ENCODE assay signal across 9 mouse cellular contexts in the genomic region with DNA sequence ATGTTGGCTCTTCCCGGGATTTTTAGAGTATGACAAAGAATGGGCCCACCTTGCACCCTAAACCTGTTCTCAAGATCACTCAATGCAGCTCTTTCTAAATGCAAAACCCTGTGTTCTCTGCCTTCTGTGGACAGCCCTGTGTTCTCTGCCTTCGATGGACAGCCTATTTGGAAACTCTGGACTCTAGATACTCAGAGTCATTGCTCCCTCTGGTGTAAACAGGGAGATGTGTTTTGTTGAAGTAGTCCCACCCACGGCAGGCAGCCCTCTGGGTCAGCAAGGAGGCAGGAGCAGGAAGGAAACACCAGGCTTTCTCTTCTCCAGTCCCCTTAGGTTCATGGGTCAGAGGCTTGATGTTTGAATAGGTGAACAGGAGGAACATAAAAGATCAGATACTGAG. TPM values are rescaled to one million over a fixed set of nuclear protein-coding genes. Genes with fewer than 3 reads are reported as not detected.
DNase-seq lines count a peak whose midpoint lies in the region; ATAC-seq and TF ChIP-seq lines count a peak whose summit lies in the region.
"Had no signal": no experiment of that assay in that cellular context is flagged by ENCODE, and none has a peak within 500 bp of the region (broad histone marks: within the 10 kb centered on the region; RNA-seq: fewer than 3 reads in every experiment).

No protein-coding gene starts in this region.

- no peaks in the 10 kb centered on the region for H3K79me2 ChIP-seq in liver, adult 2 months (ENCODE audit: control insufficient read depth, insufficient read depth, low read length)

- TF ChIP-seq CTCF in liver, adult 2 months (IDR thresholded peaks at IDR 0.05; ENCODE audit: low read depth, low read length), result peak; percentile 52; the same call in 1 of the 2 replicates

- H3K27ac ChIP-seq in liver, adult 2 months (replicated peaks; ENCODE audit: insufficient read depth, low read depth, low read length), result no peak overlapping the region
- no peak overlapping the region for H3K27ac ChIP-seq in liver, embryonic 11.5 days (ENCODE audit: low read depth, low read length)
- no peak overlapping the region for H3K27ac ChIP-seq in heart, embryonic 10.5 days
- no peak overlapping the region for H3K27ac ChIP-seq in limb, embryonic 10.5 days

- no peaks in the 10 kb centered on the region for H3K36me3 ChIP-seq in liver, adult 2 months (ENCODE audit: control insufficient read depth, insufficient read depth, low read length)
- H3K36me3 ChIP-seq in liver, embryonic 11.5 days (ENCODE audit: control insufficient read depth, insufficient read depth, low read length), result no peaks in the 10 kb centered on the region
- no peaks in the 10 kb centered on the region for H3K36me3 ChIP-seq in heart, embryonic 10.5 days
- H3K36me3 ChIP-seq in limb, embryonic 10.5 days, result no peaks in the 10 kb centered on the region

- H3K9ac ChIP-seq in liver, adult 2 months (ENCODE audit: low read depth, low read length), result no peak overlapping the region
- H3K9ac ChIP-seq in liver, embryonic 11.5 days (ENCODE audit: low read depth, low read length), result no peak overlapping the region

- no peak overlapping the region for H3K4me3 ChIP-seq in liver, adult 2 months (ENCODE audit: insufficient read depth, low read depth, low read length)
- H3K4me3 ChIP-seq in liver, embryonic 11.5 days (ENCODE audit: low read depth, low read length), result no peak overlapping the region
- no peak overlapping the region for H3K4me3 ChIP-seq in heart, embryonic 10.5 days
- no peak overlapping the region for H3K4me3 ChIP-seq in limb, embryonic 10.5 days

- 26% methylated on average over 3 of the region's 3 CpGs for WGBS in liver, adult 2 months
- WGBS in liver, embryonic 11.5 days, result 45% methylated on average over 3 of the region's 3 CpGs
- 32% methylated on average over 3 of the region's 3 CpGs for WGBS in heart, embryonic 10.5 days
- WGBS in limb, embryonic 10.5 days, result 39% methylated on average over 3 of the region's 3 CpGs

- no peak for TF ChIP-seq POLR2A in liver, adult 2 months (IDR thresholded peaks at IDR 0.05; ENCODE audit: extremely low read depth, insufficient read depth, low read length)

- H3K9me3 ChIP-seq in liver, embryonic 11.5 days (ENCODE audit: control insufficient read depth, low read length), result no peaks in the 10 kb centered on the region
- no peaks in the 10 kb centered on the region for H3K9me3 ChIP-seq in heart, embryonic 10.5 days
- no peaks in the 10 kb centered on the region for H3K9me3 ChIP-seq in limb, embryonic 10.5 days (replicated peaks)

- no peak for ATAC-seq in liver, embryonic 11.5 days (replicated peaks; ENCODE audit: low FRiP score)

- peak; percentile 20 for DNase-seq in liver, adult 2 months (ENCODE audit: extremely low read depth, low read depth, low spot score)
- DNase-seq in liver, embryonic 11.5 days (ENCODE audit: low spot score), result no peak
- DNase-seq in cerebellum, adult 11-12 months, result peak; percentile 2
- DNase-seq in heart, embryonic 10.5 days (ENCODE audit: low spot score), result peak; percentile 76
- peak; percentile 35 for DNase-seq in limb, embryonic 10.5 days (ENCODE audit: low spot score)
- peak; percentile 47 for DNase-seq in testis, postnatal 10 days (ENCODE audit: low spot score)
- no peak for DNase-seq in left cerebral cortex, adult 9 months (ENCODE audit: low spot score in 2 of 2)
- DNase-seq in urinary bladder, postnatal 4 days (ENCODE audit: low spot score in 2 of 2), result no peak

- H3K4me1 ChIP-seq in liver, adult 2 months (ENCODE audit: control insufficient read depth, insufficient read depth, low read length), result no peaks in the 10 kb centered on the region
- H3K4me1 ChIP-seq in liver, embryonic 11.5 days (replicated peaks; ENCODE audit: control insufficient read depth, insufficient read depth, low read length), result no peaks in the 10 kb centered on the region
- no peaks in the 10 kb centered on the region for H3K4me1 ChIP-seq in heart, embryonic 10.5 days
- H3K4me1 ChIP-seq in limb, embryonic 10.5 days, result peaks cover 9% of the 10 kb centered on the region; the same call in 1 of the 2 replicates

- no peak overlapping the region for H3K4me2 ChIP-seq in liver, embryonic 11.5 days

- no peaks in the 10 kb centered on the region for H3K27me3 ChIP-seq in liver, adult 2 months (ENCODE audit: control insufficient read depth, insufficient read depth, low read length)
- no peaks in the 10 kb centered on the region for H3K27me3 ChIP-seq in liver, embryonic 11.5 days (replicated peaks; ENCODE audit: control insufficient read depth, insufficient read depth, low read length)
- H3K27me3 ChIP-seq in heart, embryonic 10.5 days (ENCODE audit: insufficient read depth, poor library complexity, severe bottlenecking), result no peaks in the 10 kb centered on the region
- no peaks in the 10 kb centered on the region for H3K27me3 ChIP-seq in limb, embryonic 10.5 days (ENCODE audit: low read depth, poor library complexity, severe bottlenecking)

RNA-seq across cellular contexts. Expression of a gene that starts 32.3 kb away (rescaled TPM):
- total RNA-seq in liver, adult 2 months (2014; rRNA removed), result 25.2 and 34.8 TPM in 2 replicates
- polyA plus RNA-seq in liver, adult 2 months (2012; rRNA removed), result 14.0 and 15.4 TPM in 2 replicates
- 25.1 and 25.4 TPM in 2 replicates for polyA plus RNA-seq in liver, embryonic 11.5 days (2014; fragmentation: Nextera tagmentation; extraction: Ambion mirVana)
- polyA plus RNA-seq in heart, embryonic 10.5 days (2016; fragmentation: Nextera tagmentation; extraction: Ambion mirVana), result 18.4 and 22.8 TPM in 2 replicates
- polyA plus RNA-seq in limb, embryonic 10.5 days (2016; fragmentation: Nextera tagmentation; extraction: Ambion mirVana), result 8.0 and 8.3 TPM in 2 replicates

RNA-seq across cellular contexts. Expression of a gene that starts 44.0 kb away (rescaled TPM):
- not detected in 2 replicates for total RNA-seq in liver, adult 2 months (2014; rRNA removed)
- polyA plus RNA-seq in liver, adult 2 months (2012; rRNA removed), result not detected in 2 replicates
- not detected in 2 replicates for polyA plus RNA-seq in liver, embryonic 11.5 days (2014; fragmentation: Nextera tagmentation; extraction: Ambion mirVana)
- 0.55 and 0.57 TPM in 2 replicates for polyA plus RNA-seq in heart, embryonic 10.5 days (2016; fragmentation: Nextera tagmentation; extraction: Ambion mirVana)
- not detected in 2 replicates for polyA plus RNA-seq in limb, embryonic 10.5 days (2016; fragmentation: Nextera tagmentation; extraction: Ambion mirVana)
- total RNA-seq: layer of hippocampus, postnatal 14 days had no signal

Comparison
In these comparisons a context has a peak if more than half of its experiments do, and no peak if none do; other contexts are left out.
1. DNase-seq: peak in liver, adult 2 months (single experiment), cerebellum, adult 11-12 months (single experiment), heart, embryonic 10.5 days (single experiment), limb, embryonic 10.5 days (single experiment) and testis, postnatal 10 days (single experiment); none in liver, embryonic 11.5 days (single experiment), left cerebral cortex, adult 9 months (0 of 2) and urinary bladder, postnatal 4 days (0 of 2).